Comparison of ENCODE assay signal across 7 mouse cellular contexts in genomic region chr6:13677141-13677761, GRCm38 (mm10). TPM values are rescaled to one million over a fixed set of nuclear protein-coding genes. Genes with fewer than 3 reads are reported as not detected.
A peak's percentile ranks its signal among the peaks of the same experiment; 100 is the strongest.
DNase-seq lines count a peak whose midpoint lies in the region; ATAC-seq lines count a peak whose summit lies in the region.

No protein-coding gene starts in this region.

- peak overlapping the region; percentile 36; the same call in 1 of the 2 replicates for H3K27ac ChIP-seq in brown adipose tissue, adult 24 weeks (replicated peaks; ENCODE audit: low read depth, low read length)
- peak overlapping the region; percentile 86 for H3K27ac ChIP-seq in heart, embryonic 16.5 days (ENCODE audit: low read length)

- under 1% methylated on average over 43 of the region's 43 CpGs for WGBS in heart, embryonic 16.5 days

- H3K36me3 ChIP-seq in heart, embryonic 16.5 days (ENCODE audit: control insufficient read depth, insufficient read depth), result no peaks in the 10 kb centered on the region

- peaks cover 2% of the 10 kb centered on the region; the same call in 1 of the 2 replicates for H3K4me1 ChIP-seq in brown adipose tissue, adult 24 weeks (ENCODE audit: control insufficient read depth, insufficient read depth, insufficient read length, low read length)
- H3K4me1 ChIP-seq in heart, embryonic 16.5 days (ENCODE audit: control insufficient read depth, insufficient read depth, low read length), result peaks cover 9% of the 10 kb centered on the region

- peak overlapping the region; percentile 91 for H3K4me3 ChIP-seq in brown adipose tissue, adult 24 weeks (ENCODE audit: insufficient read depth, low read depth, low read length)
- peak overlapping the region; percentile 75 for H3K4me3 ChIP-seq in heart, embryonic 16.5 days (ENCODE audit: low read length)

- ATAC-seq in erythroid progenitor cell, adult 5-6 weeks (replicated peaks; ENCODE audit: low FRiP score, poor library complexity, severe bottlenecking), result 0 out of 2 replicates have a peak, but pooled peaks have one; percentile 25
- ATAC-seq in heart, embryonic 16.5 days (replicated peaks; ENCODE audit: extremely low read depth, insufficient read depth, low FRiP score), result peak; percentile 65

- DNase-seq in Muller cell, postnatal 12 days (ENCODE audit: inconsistent ontology term), result peak; percentile 79
- peak; percentile 45 for DNase-seq in layer of hippocampus, adult 9-11 months
- peak; percentile 13 for DNase-seq in lung, postnatal 25 days (ENCODE audit: low spot score)
- peak; percentile 66 to 68 for DNase-seq in right cerebral cortex, postnatal 10 days (ENCODE audit: low spot score in 2 of 2)

- no peaks in the 10 kb centered on the region for H3K27me3 ChIP-seq in heart, embryonic 16.5 days (ENCODE audit: control insufficient read depth, insufficient read depth, low read length)

- H3K9ac ChIP-seq in heart, embryonic 16.5 days (ENCODE audit: low read length), result peak overlapping the region; percentile 96

- H3K4me2 ChIP-seq in heart, embryonic 16.5 days (ENCODE audit: low read depth, low read length), result peak overlapping the region; percentile 71

- H3K9me3 ChIP-seq in heart, embryonic 16.5 days (replicated peaks; ENCODE audit: control insufficient read depth, low read length), result no peaks in the 10 kb centered on the region

RNA-seq across cellular contexts. Expression of gene Bmt2, which starts 0.5 kb away (rescaled TPM):
- polyA plus RNA-seq in brown adipose tissue, adult 24 weeks (2012; ENCODE audit: insufficient read depth, insufficient read length, missing spikeins), result 6.3 and 6.5 TPM in 2 replicates
- 2.9 and 4.0 TPM in 2 replicates for total RNA-seq in erythroid progenitor cell, adult 5-6 weeks (2015; ENCODE audit: low replicate concordance)
- total RNA-seq in erythroid progenitor cell, adult 5-6 weeks (2017; ENCODE audit: low replicate concordance), result 5.9 and 6.2 TPM in 2 replicates
- polyA plus RNA-seq in heart, embryonic 16.5 days (2015; fragmentation: Nextera tagmentation; extraction: Ambion mirVana), result 15.9 and 16.8 TPM in 2 replicates

Comparison
In these comparisons a context has a peak if more than half of its experiments do, and no peak if none do; other contexts are left out.
1. Peak in every context shown above with its lines: DNase-seq, ATAC-seq, H3K4me3 ChIP-seq and H3K27ac ChIP-seq.
2. DNase-seq: peak in every context shown above with its lines; median percentile 79 in Muller cell, postnatal 12 days; 67 in right cerebral cortex, postnatal 10 days; 45 in layer of hippocampus, adult 9-11 months; 13 in lung, postnatal 25 days.